Mouse (Mus musculus) olfactory bulb, adult 2 months (tissue): ENCODE data around the gene Pcbp1.

ENCODE experiments used
- CTCF ChIP-seq: fragments of 200-500 bp; IDR thresholded peaks from 2 replicates; pipeline ENCODE4 v1.5.1; 2012; ENCODE audit warnings: low read depth, mild to moderate bottlenecking, low read length, moderate library complexity; ENCODE audit not compliant: insufficient read depth
- POLR2A ChIP-seq: fragments of 200-500 bp; IDR thresholded peaks from 2 replicates; pipeline ENCODE4 v1.6.1; 2012; ENCODE audit warnings: mild to moderate bottlenecking, low read depth, low read length, moderate library complexity; ENCODE audit not compliant: insufficient read depth

GRCm38 (mm10) chr6:86569461-86569820 is 43.3 kb upstream of the Pcbp1 start:
- TF ChIP-seq CTCF: no peak
- no peak for TF ChIP-seq POLR2A
